Mouse (Mus musculus): ENCODE results near the gene Olfr1099.

Gene Olfr1099

GRCm38 (mm10) chr2:86960593-86960992, at the start of gene Olfr1099:
TSS of gene Olfr1099 (minus strand) at chr2:86960693.
- no peak for DNase-seq (ENCODE audit: low spot score)

- DNase-seq (ENCODE audit: low spot score): no peak
Measured at GRCm38 (mm10) chr2:86998098-86998497, 37.6 kb upstream of the Olfr1099 start, which contains the start of gene Olfr1102. TSS of gene Olfr1102 (plus strand) at chr2:86998398.

DNA sequence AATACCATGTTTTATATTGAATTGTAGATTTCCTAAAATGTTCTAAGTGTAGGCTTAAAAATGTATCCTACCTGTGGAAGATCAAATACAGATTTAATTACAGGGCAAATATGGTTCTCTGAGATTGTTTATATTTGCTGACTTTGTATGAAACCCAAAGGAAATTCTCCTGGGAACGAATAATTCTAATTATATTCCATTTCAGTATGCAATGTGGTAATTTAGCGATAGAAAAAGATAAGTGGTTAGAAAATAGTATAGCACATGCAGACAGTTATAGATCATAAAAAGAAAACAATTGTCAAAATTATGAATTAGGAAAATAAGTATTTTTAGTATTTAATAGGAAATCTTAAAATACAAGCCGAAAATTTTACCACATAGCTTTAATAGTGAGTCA, 30.6 kb upstream of the Olfr1099 start, which contains the start of gene Olfr1101:
Gene Olfr1101, minus strand, starts transcription at position 101 of the 400 bp plus-strand sequence.
- no peak for DNase-seq (ENCODE audit: low spot score)

GRCm38 (mm10) chr2:86979854-86980253, 19.4 kb upstream of the Olfr1099 start, which contains the start of gene Olfr1100:
TSS of gene Olfr1100 (minus strand) at chr2:86979954.
- DNase-seq (ENCODE audit: low spot score): no peak

- DNase-seq (ENCODE audit: low spot score): no peak
Measured at GRCm38 (mm10) chr2:86926557-86926956, 33.9 kb downstream of the Olfr1099 start.

GRCm38 (mm10) chr2:86924445-86924844, 36.0 kb downstream of the Olfr1099 start, which contains the start of gene Olfr1098:
TSS of gene Olfr1098 (minus strand) at chr2:86924545.
- no peak for DNase-seq (ENCODE audit: low spot score)

DNA sequence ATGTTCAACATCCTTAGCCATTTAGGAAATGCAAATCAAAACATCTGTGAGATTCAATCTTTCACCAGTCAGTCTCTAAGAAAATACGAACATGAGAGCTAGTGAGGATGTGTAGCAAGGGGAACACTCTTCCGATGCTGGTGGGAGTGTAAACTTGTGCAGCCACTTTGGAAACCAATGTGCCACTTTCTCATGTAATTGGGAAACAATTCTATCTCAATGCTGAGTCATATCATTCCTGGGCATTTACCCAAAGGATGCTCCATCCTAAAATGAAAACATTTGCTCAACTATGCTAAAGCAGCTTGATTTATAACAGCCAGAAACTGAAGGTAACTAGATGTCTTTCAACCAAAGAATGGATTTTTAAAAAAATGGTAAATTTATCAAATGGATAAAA, 54.8 kb downstream of the Olfr1099 start:
- DNase-seq (ENCODE audit: low spot score): no peak

Measured in testis, postnatal 10 days (tissue).